Mouse (Mus musculus) embryo, embryonic 10.5 days (tissue): ENCODE data around the gene Adam10.

Source experiments
- DNase-seq: peaks from one replicate; pipeline ENCODE4 v3.0.0-alpha.2; 2015; ENCODE audit warnings: low spot score

The Adam10 gene

DNA sequence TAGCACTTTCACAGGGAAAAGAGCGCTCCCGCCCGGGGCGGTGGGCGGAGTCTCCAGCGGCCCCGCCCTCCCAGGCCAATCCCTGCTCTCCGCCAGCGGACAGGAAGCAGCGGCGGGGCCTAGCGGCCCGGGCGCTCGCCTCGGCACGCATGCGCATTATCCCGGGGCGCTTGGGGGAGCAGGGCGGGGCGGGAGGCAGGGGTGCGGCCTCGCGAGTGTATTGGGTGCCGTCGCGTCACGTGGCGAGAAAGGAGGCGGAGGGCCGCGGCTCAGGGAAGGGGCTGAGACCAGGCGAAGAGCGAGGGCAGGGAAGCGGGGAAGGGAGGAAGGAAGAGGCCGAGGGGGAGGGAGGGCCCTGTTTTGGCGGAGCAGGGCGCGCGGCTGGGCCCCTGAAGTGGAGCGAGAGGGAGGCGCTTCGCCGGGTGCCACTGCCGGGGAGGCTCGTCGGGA is at the start of gene Adam10:
TSS of gene Adam10 (plus strand) at position 316 of the 450 bp plus-strand sequence.
- DNase-seq: peak; percentile 98

DNA sequence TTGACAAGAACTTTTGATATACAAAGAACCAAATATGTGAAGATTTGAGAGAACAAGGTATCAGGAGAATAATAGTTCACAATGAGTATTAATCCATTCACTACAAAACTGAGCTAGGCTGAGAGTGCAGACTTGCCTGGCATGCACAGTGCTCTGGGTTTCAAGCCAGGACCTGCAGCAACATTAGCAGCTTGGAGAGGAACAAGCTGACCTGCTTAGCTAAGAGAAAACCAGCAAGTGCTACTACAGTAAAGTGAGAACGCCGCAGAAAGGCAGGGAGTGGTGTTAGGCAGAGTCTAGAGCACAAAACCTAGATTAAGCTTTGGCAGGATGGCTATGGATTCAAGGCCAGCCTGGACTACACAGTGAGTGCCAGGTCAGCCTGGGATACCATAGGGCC is 49.1 kb upstream of the Adam10 start:
- DNase-seq: no peak

DNA sequence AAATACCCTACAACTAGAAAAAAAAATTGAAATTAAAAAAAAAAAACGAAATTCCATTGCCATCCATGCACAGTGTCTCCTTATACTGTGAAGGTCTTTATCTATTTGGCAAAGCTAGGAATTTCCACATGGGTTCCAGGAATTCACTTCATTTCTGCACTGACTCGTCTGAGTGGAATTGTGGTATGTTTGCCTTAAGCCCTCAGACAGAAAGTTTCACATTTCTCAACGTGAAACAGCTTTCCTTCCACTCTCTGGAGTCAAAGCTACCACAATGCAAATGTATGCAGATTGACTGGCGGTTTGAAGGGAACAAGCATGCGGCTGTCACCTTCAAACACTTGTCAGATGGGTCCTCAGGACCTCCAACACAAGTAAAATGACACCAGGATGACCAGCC is 47.1 kb upstream of the Adam10 start:
- DNase-seq: no peak

DNA sequence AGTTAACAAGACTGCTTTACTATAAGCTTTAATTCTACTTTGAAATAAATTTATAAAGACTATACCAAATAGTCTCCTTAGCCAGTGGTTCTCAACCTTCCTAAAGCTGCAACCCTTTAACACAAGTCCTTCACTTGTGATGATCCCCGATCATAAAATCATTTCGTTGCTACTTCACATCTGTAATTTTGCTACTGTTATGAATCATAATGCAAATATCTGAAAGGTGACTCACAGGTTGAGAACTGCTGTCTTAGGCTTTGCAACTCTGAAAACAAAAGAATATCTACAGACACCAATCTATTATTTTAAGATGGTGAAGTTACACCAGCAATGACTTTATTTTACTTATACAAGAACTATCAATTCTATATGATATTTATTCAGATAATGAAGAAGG is 42.0 kb upstream of the Adam10 start:
- DNase-seq: no peak

DNA sequence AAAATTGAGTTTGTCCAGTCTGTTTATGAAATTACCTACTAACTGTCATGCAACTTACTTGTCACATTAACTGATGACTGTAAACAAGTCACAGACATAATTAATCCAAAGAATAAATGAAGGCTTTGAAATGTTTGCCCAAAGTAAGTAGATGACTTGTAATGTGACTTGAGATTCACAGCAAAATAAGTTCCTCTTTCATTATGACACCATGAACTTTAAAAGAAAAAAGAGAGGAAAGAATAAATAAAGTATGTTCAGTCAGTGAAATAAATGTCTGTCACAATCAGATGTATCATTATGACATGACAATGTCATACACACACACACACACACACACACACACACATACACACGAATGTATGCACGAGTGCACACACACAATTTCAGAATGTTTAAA is 28.5 kb upstream of the Adam10 start:
- no peak for DNase-seq

DNA sequence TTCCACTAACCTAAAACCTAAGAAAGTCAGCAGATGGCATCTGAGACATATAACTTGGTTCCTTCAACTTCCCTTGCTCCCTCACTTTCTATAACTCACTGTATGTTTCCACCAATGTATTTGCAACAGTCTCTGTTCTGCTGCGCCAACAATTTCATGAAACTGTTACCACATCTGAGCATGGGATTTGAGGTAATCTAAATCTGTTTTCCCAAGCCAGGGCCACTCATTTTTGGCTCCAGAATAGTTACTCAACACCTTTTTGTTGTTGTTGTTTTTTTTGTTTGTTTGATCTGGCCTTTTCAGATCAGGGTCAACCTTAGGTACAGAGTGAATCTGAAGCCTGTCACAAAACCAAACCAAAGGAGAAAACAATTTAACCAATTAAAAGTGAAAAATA is 27.8 kb upstream of the Adam10 start:
- DNase-seq: no peak

DNA sequence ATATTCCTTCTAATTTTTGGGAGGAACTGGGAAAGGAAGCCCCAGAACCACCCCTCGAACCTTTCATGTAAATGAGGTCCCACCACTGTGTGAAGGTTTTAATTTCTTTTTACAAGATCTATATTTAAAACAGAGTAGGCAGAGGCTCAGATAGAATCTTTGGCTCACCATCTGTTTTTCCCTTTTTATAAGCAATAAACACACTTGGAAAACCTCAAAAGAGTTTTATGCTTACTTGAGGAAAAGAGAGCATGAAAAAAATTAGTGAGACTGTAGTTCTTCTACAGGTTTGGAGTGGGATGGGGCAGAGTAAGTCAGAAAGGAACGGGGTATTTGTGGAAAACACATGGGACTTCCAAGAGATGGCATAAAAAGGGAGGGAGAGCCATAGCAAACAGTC is 26.6 kb upstream of the Adam10 start:
- no peak for DNase-seq

DNA sequence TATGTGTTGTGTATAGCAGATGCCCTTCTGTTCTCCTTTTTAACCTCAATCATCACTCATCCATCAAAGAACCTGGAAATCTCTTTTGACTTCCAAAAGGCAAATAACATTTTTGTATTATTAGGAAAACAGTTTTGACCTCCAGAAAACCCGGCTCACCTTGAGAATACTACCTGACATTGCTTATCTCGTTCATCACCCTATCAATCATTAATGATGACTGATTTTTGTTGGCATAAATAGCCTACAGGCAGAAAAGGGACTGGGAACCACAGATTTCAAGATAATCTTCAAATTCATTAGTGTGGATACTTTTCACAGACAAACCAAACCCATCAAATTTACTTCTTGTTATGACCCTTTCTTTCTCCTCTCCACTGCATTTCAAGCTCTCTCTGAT is 24.9 kb upstream of the Adam10 start:
- DNase-seq: no peak

DNA sequence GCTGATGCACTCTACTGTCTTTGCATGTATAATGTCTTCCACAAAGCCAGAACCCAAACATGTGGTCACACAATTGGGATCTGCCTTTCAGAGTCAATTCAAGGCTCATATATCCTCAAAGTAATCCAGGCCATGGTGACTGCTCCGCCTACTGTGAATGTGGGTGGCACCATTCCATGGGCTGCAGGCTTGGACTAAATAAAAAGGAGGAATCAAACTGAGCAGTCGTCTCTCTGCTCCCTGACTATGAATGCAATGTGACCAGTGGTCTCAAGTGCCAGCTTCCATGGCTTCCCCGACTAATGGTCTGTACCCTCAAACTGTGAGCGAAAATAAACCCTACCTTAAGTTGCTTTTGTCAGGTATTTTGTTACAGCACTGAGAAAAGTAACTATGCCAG is 24.3 kb upstream of the Adam10 start:
- no peak for DNase-seq

DNA sequence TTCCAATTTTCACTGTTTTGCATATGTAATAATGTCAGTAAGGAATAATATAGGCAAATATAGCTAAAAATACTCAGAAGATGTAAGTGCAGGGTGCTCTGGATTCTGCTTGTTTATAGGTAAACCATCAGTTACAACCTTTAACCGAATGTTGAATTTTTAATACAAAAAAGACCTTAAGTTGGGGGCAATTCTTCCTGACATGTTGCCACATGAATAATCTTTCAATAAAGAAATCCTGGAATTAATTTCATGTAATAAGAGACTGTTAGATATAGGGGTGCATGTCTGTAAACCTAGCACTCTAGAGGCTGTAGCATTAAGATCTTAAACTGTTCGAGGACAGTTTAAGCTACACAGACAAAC is 23.1 kb upstream of the Adam10 start:
- no peak for DNase-seq

DNA sequence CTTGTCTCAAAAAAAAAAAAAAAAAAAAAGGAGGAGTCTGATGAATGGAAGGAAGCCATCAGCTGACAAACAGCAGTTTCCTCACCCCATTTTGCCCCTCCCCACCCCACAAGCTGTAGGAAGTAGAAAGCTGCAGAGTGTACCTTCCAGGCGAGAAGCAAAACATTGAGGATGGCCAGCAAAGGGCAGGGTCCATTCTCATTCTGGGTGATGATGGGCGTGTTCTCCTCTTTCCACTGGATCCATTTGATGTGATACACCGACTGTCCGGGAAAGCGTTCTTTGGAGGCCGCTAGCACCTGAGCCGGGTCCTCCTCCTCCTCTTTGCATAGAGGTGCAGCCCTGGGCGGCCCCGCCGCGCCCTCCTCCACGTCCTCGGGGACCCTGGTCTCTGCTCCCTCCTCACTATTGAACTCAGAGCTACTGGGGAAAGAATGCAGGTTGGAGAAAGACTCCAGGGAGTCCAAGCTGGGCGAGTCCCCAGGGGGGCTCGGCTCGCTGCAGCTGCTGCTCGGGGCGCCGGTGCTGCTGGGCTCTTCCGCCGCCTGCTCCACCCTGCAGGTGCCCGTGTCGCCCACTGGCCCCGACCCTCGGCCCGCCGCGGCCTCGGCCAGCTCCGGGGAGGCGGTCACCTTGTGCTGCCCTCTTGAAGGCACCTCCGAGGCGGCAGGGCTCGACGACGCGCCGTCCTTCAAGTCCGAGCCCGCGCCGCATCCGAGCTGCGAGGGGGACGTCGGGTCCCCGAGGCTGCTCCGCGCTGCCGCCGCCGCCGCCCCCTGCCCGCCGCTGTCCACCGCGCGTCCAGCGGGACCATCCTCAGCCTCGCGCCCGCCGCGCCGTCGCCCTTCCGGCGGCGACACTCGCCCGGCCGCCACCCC is 22.4 kb upstream of the Adam10 start, which contains the start of gene Gm10642:
TSS of gene Gm10642 (plus strand) at position 122 of the 878 bp plus-strand sequence.
- DNase-seq: peak; percentile 38

DNA sequence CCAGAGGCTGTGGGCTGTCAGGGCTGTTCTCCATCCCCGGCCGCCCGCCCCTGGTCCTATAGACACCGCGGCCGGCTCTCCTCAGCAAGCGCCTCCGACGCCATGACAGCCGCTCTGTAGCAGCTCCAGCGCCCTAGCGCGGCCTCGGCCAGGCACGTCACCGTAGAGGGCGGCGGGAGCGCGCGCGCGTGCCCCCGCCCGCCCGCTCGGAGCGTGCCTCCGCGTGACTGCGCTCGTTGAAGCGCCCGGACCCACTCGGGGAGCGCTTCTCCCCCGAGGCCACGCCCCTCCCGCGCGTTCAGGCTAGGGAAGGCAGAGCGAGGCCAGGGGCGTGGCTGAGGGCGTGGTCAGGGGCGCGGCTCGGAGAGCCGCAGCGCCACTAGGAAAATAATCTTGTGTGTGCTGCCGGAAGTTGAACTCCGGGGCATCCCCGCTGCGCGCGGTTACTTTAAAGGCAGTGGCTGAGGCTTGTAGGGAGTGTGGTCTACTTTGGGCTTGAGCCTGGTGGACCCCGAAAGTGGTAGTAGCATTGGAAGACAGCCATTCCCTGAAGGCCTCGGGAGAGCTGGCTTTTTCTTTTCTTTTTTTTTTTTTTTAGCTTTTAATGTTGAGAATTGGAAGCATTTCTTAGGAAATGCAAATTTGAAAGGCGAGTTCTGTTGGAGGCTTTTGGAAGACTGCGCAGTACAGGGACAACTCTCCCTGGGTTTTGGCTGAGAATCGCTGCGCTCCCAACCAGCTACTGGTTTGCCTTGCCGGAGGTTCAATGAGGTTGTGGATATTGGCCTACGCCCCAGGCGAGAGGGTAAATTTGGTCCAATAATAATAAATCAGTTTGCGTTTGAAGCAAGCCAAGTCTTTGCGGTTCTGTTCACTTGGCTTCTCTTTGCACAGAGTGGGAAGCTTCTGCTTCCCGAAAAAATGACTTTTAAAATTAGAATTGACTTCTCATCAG is 21.5 kb upstream of the Adam10 start, which contains the start of gene Mindy2:
TSS of gene Mindy2 (minus strand) at position 162 of the 955 bp plus-strand sequence.
- DNase-seq: peak; percentile 96

DNA sequence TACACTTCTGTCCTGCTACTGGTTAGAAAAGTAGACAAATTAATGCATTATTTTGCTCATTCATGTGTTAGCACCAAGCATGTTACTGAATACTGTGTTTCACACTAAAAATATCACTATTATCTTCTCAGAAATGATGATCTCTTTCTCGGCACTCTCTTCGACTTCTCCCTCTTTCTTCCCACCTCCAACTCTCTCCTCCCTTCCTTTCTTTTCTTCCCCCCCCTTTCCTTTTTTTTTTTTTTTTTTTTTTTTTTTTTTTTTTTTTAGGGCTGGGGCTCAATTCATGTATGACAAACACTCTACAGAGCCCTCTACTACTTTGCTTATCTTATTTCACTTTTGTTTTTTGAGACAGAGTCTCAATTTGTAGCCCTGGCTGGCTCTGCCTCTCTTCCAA is 20.5 kb upstream of the Adam10 start:
- DNase-seq: no peak

DNA sequence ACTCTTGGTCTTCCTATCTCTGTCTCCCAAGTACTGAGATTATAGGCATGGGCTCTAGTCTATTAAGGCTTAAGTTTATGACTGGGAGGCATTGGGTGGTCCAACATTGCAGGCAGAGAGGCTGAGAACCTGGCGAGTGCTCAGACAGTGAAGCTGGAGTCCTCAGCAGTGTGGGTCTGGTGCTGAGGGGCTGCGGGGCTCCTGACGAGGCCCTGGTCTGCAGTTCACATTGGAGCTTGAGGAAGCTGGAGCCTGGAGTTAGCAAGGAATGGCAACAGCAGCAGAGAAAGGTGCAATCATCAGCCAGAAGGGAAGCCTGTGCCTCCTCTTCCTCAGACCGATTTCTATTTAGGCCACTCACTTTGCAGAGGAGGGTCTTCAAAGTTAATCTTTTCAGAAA is 13.9 kb upstream of the Adam10 start:
- DNase-seq: no peak

DNA sequence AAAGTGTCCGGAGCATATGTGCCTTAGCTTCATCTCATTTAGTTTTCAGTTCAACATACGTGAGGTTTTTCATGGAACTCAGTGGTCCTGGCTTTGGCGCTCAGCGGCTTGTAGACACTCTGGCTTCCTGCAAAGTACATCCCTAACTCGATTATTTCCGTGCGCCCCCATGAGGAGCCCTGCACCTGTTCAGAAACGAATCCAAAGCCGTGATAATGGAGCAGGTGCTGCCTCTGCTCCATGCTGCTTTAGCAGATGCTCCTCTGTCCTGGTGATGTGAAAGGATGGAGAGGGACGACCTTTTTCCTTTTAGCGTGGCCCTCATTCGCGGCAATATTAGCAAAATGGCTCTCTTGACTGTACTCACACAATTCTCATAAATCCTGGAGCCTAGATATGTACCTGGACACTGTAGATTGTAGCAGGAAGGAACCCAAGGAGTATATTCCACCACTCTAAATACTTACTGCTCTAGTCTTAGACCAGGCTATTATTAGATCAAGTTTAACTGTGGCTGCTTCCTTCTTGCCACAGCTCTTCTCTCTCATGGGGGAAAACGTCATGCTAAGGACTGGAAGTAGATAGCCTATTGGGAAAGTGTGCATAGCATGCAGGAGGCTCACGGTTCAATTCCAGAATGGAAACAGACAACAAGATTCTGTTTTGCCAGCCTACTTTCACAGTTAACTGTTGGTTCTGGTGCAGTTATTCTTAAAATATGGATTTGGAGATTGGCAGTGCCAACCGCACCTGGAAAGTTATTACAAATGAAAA is 13.2 kb upstream of the Adam10 start:
- no peak for DNase-seq

DNA sequence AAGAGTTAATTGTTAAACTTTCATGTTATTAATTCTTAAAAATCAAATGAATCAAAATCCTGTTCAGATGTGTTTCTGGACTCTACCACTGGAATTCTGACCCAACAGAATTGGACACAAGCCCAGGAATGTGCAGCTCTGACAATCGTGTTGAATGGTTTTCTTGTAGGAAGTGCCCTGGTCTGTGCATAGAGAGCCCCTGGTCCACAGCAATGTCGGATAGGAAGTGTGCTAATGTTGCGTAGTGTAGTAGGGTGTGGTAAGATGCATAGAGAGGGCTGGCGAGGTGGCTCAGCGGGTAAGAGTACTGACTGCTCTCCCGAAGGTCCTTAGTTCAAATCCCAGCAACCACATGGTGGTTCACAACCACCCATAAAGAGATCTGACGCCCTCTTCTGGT is 12.0 kb upstream of the Adam10 start:
- DNase-seq: no peak

DNA sequence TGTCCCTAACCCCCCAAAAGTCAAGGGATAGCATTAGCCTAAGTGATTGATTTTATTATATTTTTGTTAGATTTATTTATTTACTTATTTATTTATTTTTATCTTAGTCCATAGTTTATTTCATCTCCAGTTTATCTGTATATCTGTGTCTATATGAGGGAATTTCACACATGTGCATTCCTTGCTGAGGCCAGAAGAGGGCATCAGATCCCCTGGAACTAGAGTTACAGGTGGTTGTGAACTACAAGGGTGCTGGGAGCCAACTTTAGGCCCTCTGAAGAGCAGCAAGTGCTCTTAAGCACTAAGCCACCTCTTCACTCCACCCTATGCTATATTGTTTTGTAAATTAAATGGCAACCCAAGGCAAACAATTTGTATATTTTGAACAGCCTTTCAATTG is 10.7 kb upstream of the Adam10 start:
- no peak for DNase-seq

DNA sequence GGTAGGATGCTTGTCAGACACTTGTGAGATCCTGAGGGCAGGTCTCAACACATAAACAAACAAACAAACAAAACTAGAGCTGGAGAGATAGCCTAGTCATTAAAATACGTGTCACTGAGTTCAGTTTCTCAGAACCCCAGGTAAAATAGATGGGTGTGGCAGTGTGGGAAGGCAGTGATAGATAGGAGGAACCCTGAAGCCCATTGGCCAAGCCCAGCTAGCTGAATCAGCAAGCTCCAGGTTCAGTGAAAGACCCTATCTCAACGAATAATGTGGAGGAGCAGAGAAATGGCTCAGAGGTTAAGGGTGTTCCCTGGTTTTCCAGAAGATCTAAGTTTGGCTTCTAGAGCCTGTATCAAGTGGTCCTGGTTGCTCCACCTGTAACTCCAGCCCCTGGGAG is 9.6 kb upstream of the Adam10 start:
- DNase-seq: no peak

DNA sequence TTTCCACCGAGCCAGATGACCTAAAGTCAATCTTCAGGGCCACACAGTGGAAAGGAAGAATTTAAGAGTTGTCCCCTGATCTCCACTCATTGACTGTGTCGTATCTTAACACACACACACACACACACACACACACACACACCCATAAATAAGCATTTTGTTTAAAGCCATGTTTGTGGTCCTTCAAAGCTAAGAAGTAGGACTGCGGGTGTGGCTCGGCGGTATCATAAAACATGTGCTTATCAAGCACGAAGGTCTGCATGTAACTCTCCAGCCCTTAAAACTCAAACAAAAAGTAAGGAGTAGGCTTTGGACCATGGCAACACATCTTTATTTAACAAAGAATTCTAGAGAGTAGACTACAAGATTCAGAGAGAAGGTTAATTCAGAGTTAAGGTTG is 8.4 kb upstream of the Adam10 start:
- no peak for DNase-seq

DNA sequence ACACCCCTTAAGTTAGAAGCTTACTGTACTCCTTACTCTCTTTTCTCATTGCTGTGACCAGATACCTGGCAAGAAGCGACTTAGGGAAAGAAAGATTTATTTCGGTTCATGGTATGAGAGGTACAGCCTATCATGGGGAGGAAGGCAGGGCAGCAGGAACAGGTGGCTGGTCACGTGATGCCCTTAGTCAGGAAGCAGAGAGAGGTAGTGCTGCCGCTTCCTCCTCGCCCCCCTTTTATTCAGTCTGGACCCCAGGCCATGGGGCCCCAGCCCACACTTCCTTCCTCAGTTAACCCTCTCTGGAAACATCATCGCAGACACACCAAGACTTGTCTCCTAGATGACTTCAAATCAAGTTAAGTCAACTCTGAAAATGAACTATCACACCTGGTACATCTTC is 7.5 kb upstream of the Adam10 start:
- DNase-seq: no peak

DNA sequence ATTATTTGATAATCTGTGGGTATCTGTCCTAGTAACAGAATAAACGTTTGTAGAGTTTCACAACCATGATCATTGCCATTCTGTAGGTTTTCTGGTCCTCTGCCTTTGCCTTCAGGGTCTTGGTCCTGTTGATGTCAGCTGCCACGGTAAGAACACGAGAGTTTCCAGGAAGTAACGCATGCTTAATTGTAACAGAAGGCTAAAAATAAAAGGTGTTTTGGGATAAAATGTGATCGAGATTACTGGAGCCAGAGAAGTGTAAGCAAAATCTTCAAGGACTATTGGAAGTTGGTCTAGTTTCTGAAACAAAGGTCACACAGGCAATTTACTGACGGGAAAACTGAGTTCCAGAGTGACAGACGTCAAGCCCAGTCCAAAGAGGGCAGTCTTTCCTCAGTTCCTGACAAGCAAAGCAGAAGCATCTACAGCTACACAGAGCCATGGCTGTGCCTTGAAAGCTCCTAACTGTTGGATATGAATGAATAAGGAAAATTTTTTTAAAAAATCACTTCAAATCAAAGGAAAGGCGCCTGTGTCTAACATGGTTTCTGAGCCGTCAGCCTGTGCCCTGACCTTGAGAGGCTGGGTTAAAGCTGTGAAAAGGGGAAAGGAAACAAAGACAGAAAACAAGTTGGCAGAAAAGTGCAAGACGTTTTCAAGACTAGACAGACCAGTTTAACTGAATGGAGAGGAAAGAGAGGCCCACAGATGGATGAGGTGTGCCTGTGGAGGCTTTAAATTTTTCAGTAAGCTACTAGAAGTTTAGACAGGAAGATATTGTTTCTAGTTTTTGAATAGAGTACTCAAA is 6.8 kb upstream of the Adam10 start:
- DNase-seq: no peak
